Mouse (Mus musculus) thymus, adult 2 months (tissue): Measurements from ENCODE around the gene Polr3gl.

Experiments
- CTCF ChIP-seq: fragments of 200-500 bp; IDR thresholded peaks from 2 replicates; pipeline ENCODE4 v1.5.1; 2012; ENCODE audit warnings: mild to moderate bottlenecking, control low read depth, low read length, moderate library complexity, borderline replicate concordance; ENCODE audit not compliant: control insufficient read depth, poor library complexity, insufficient read depth; ENCODE audit errors: extremely low read depth
- POLR2A ChIP-seq: fragments of 200-500 bp; IDR thresholded peaks from 2 replicates; pipeline ENCODE4 v1.6.1; 2012; ENCODE audit warnings: mild to moderate bottlenecking, low read length, control low read depth, moderate library complexity; ENCODE audit not compliant: control insufficient read depth, poor library complexity, insufficient read depth; ENCODE audit errors: extremely low read depth

DNA sequence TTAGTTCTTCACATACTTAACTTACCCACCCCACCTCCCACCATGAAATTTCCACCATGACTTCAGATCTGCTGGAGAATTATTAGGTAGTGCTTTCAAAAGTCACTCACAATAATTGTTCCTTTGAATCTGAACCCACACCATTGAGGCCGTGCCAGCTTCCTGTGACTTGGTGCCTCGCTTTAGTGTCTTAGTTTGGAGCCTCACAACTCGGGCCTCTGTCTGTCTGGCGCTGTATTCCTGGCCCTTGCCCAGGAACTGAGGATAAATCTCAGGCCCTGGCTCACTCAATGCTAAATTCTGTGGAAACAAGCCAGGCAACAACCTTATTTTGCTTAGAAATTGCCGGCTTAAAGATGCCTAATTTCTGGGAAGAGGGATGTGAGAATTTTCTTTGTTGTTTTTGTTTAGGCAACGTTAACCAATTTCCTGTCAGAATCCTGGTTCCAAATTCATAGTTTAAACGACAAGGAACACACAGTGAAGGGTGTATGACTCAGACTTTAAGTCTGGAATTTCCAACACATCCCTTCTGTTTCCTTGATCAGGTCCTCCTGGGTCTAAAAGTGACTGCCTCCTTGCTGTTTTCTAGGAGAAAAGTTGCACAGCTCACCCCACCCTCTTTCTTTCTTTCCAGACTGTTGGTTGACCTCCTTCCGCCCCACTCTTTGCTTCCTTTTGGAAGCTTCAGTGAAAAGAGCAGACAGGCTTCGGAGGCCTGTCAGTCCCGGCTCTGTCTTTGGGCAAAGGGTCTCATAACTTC lies 8.1 kb upstream of the Polr3gl start:
- TF ChIP-seq CTCF = no peak
- TF ChIP-seq POLR2A = no peak
